Comparison of ENCODE assay signal across 16 mouse cellular contexts in the genomic region with DNA sequence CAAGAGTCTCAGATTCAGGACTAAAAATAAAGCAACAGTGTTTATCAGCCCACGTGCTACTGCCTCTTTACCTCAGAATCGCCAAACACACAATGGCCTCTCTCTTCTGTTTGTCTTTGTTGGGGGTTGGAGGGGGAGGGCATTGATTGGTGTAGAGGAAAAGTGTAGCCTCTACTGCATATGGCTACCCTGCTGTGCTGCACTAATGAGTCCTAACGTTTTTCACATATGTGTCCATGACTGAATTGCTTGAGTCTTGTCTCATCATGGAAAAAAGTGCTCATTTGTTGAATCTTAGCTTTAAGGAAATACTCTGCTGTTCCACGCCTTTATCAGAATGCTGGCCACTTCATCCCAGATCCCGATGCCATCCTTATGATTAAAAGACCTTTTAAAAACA.
"Had no signal": no experiment of that assay in that cellular context is flagged by ENCODE, and none has a peak within 500 bp of the region (broad histone marks: within the 10 kb centered on the region; RNA-seq: fewer than 3 reads in every experiment).

No protein-coding gene starts in this region.

- DNase-seq: liver, postnatal 0 days; lung, adult 2 months; lung, postnatal 14 days; lung, postnatal 36 days; right cerebral cortex, postnatal 14 days; thymus, adult 18-20 months; thymus, postnatal 14 days; thymus, postnatal 36 days had no signal

- H3K4me1 ChIP-seq: lung, embryonic 15.5 days; megakaryocyte, embryonic 14.5 days; midbrain, embryonic 13.5 days; midbrain, embryonic 15.5 days; neural tube, embryonic 12.5 days had no signal

- H3K4me2 ChIP-seq: lung, embryonic 15.5 days; midbrain, embryonic 11.5 days; midbrain, embryonic 13.5 days; midbrain, embryonic 15.5 days; neural tube, embryonic 12.5 days had no signal

- H3K36me3 ChIP-seq: lung, embryonic 15.5 days; midbrain, embryonic 13.5 days; midbrain, embryonic 15.5 days; neural tube, embryonic 12.5 days had no signal

- H3K9me3 ChIP-seq: lung, embryonic 15.5 days; midbrain, embryonic 13.5 days; midbrain, embryonic 15.5 days; neural tube, embryonic 12.5 days had no signal

- H3K27me3 ChIP-seq: lung, embryonic 15.5 days; megakaryocyte, embryonic 14.5 days; midbrain, embryonic 13.5 days; midbrain, embryonic 15.5 days; neural tube, embryonic 12.5 days had no signal

- H3K4me3 ChIP-seq: lung, embryonic 15.5 days; megakaryocyte, embryonic 14.5 days; midbrain, embryonic 13.5 days; midbrain, embryonic 15.5 days; neural tube, embryonic 12.5 days had no signal

- H3K27ac ChIP-seq: lung, embryonic 15.5 days; macrophage; midbrain, embryonic 13.5 days; midbrain, embryonic 15.5 days; neural tube, embryonic 12.5 days had no signal

- H3K9ac ChIP-seq: liver, postnatal 0 days; lung, embryonic 15.5 days; midbrain, embryonic 13.5 days; midbrain, embryonic 15.5 days; neural tube, embryonic 12.5 days had no signal

- ATAC-seq: liver, postnatal 0 days; lung, postnatal 0 days had no signal
